Mouse (Mus musculus) embryo, embryonic 10.5 days (tissue): ENCODE data around the gene Fbxw5.

Experiments
- DNase-seq: peaks from one replicate; pipeline ENCODE4 v3.0.0-alpha.2; 2015; ENCODE audit warnings: low spot score

Fbxw5 gene

GRCm38 (mm10) chr2:25500576-25501405 lies at the start of gene Fbxw5:
TSS of gene Fbxw5 (plus strand) at chr2:25500750.
- peak; percentile 98 for DNase-seq

- no peak for DNase-seq
Observed at GRCm38 (mm10) chr2:25450853-25451647, 49.5 kb upstream of the Fbxw5 start.

- no peak for DNase-seq
Observed at GRCm38 (mm10) chr2:25452951-25453350, 47.6 kb upstream of the Fbxw5 start.

- DNase-seq: no peak
Observed at GRCm38 (mm10) chr2:25456205-25456953, 44.2 kb upstream of the Fbxw5 start, which contains the start of gene Clic3. TSS of gene Clic3 (plus strand) at chr2:25456838.

- no peak for DNase-seq
Observed at GRCm38 (mm10) chr2:25457022-25457896, 43.3 kb upstream of the Fbxw5 start.

GRCm38 (mm10) chr2:25458911-25459310 lies 41.6 kb upstream of the Fbxw5 start:
- DNase-seq: no peak

GRCm38 (mm10) chr2:25460135-25460534 lies 40.4 kb upstream of the Fbxw5 start:
- DNase-seq: no peak

GRCm38 (mm10) chr2:25460551-25461309 lies 39.8 kb upstream of the Fbxw5 start, which contains the start of gene Paxx:
TSS of gene Paxx (minus strand) at chr2:25461094.
- DNase-seq: peak; percentile 95

- DNase-seq: no peak
Observed at GRCm38 (mm10) chr2:25461407-25461806, 39.1 kb upstream of the Fbxw5 start.

- DNase-seq: no peak
Observed at GRCm38 (mm10) chr2:25463630-25464029, 36.9 kb upstream of the Fbxw5 start.

- DNase-seq: no peak
Observed at GRCm38 (mm10) chr2:25465256-25465655, 35.3 kb upstream of the Fbxw5 start.

- DNase-seq: peak; percentile 6
Observed at GRCm38 (mm10) chr2:25465816-25466635, 34.5 kb upstream of the Fbxw5 start.

- no peak for DNase-seq
Observed at GRCm38 (mm10) chr2:25467606-25468303, 32.8 kb upstream of the Fbxw5 start.

- DNase-seq: no peak
Observed at GRCm38 (mm10) chr2:25468962-25469915, 31.3 kb upstream of the Fbxw5 start.

- no peak for DNase-seq
Observed at GRCm38 (mm10) chr2:25469969-25470368, 30.6 kb upstream of the Fbxw5 start, which contains the start of gene Ptgds. TSS of gene Ptgds (minus strand) at chr2:25470046.

- DNase-seq: no peak
Observed at GRCm38 (mm10) chr2:25472550-25472949, 28.0 kb upstream of the Fbxw5 start.

GRCm38 (mm10) chr2:25477541-25477940 lies 23.0 kb upstream of the Fbxw5 start:
- no peak for DNase-seq
